Mouse (Mus musculus) spleen, postnatal 4 days (tissue): ENCODE data around the gene Tango2.

Experiments used
- DNase-seq, 2 experiments: peaks; one replicate each; pipeline ENCODE4 v3.0.0; 2022; ENCODE audit warnings: low spot score in 2 of 2

The Tango2 gene

DNA sequence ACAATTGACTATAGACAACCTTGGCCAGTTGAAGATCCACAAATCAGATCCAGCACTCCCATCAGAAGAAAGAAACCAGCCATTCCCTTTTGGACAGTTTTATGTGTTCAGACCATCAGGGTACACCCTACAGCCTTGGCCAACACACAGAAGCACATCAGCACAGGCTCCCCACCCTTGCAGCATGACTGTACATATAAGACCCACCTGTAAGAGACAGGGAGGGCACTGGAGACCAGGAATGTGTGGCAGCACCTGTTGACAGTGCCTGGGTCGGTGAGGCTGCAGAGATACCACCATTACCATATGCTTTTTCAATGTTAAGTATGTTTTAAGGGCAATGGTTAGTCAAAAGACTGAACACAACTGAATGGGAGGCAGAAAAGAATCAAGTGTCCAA lies 94.0 kb downstream of the Tango2 start:
- DNase-seq: no peak

DNA sequence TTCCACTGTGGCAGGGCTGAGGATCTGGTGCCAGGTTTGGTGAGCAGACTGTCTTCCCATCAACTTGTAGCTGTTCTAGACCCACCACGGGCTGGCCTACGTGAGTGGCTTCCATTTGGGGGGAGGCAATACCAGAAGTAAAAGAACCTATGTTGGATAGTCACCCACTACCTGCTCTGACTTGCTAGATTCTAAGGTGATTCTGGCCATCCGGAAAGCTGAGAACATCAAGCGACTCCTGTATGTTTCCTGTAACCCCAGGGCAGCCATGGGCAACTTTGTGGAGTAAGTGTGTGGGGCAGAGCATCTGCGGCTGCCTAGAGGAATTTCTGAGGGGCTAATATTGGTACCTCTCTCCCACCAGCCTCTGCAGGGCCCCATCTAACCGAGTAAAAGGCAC lies 95.2 kb downstream of the Tango2 start:
- DNase-seq: no peak

DNA sequence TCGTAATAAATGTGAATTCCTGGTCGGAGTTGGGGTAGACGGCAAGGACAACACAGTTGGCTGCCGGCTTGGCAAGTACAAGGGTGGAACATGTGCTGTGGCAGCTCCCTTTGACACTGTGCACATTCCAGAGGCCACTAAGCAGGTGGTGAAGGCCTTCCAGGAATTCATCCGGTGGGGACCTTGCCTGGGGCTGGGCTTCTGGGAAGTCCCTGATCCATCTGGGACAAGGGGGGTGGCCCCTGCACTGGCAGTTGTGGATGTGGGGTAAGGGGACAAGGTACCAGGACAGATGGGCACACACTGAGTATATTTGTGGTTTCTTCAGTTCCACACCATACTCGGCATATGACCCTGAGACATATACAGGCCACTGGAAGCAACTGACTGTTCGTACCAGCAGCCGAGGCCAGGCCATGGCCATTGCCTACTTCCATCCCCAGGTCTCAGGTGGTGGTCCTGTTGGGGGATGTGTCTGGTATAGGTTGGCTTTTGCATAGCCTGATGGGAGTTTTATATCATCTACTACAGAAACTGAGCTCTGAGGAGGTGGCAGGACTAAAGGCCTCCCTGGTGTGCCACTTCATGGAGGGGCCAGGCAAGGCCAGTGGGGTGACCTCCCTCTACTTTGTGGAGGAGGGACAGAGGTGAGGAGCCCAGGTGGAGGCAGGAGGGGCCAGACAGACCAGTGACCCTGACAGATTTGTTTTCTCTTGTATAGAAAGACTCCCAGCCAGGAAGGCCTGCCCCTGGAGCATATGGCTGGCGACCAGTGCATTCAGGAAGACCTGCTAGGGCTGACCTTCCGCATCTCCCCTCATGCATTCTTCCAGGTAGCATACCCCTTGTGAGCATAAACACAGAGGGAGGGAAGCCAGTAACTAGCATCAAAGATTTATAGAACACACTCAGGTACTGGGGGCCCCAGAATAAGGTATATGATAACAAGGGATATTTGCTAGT lies 96.8 kb downstream of the Tango2 start:
- no peak for DNase-seq
